Mouse (Mus musculus) intestine, postnatal 0 days (tissue): ENCODE measurements at regions not wholly inside any gene's neighbourhood (a gene's known extent, or its start where the extent isn't known, plus 50 kb on each side); places are given as distances from the start of the nearest gene placed in this dataset.

Experiments
- ATAC-seq: fragments of 200-750 bp; cut with Nextera tagmentation; 2 replicates; pipeline ENCODE4 v1.8.0; 2017; ENCODE audit warnings: mild to moderate bottlenecking, moderate TSS enrichment, moderate library complexity
- H3K27ac ChIP-seq: fragments of 300-500 bp; sonication (generic); 2 replicates; pipeline ENCODE4 v1.5.1; 2014; ENCODE audit warnings: mild to moderate bottlenecking, low read depth, low read length, moderate library complexity
- H3K27me3 ChIP-seq: fragments of 300-500 bp; sonication (generic); replicated peaks from 2 replicates; pipeline ENCODE4 v1.6.1; 2014; ENCODE audit warnings: low read length, mixed read lengths; ENCODE audit not compliant: control insufficient read depth, insufficient read depth
- H3K36me3 ChIP-seq: fragments of 300-500 bp; sonication (generic); 2 replicates; pipeline ENCODE4 v1.6.1; 2014; ENCODE audit warnings: mild to moderate bottlenecking, moderate library complexity; ENCODE audit not compliant: control insufficient read depth, insufficient read depth
- H3K4me1 ChIP-seq: fragments of 300-500 bp; sonication (generic); replicated peaks from 2 replicates; pipeline ENCODE4 v1.6.1; 2014; ENCODE audit warnings: antibody characterized with exemption, low read length, mixed read lengths; ENCODE audit not compliant: control insufficient read depth, insufficient read depth
- H3K4me2 ChIP-seq: fragments of 300-500 bp; sonication (generic); replicated peaks from 2 replicates; pipeline ENCODE4 v1.6.1; 2014; ENCODE audit warnings: low read depth, mild to moderate bottlenecking, moderate library complexity
- H3K4me3 ChIP-seq: fragments of 300-500 bp; sonication (generic); 2 replicates; pipeline ENCODE4 v1.5.1; 2014; ENCODE audit warnings: low read depth, low read length
- H3K9ac ChIP-seq: fragments of 300-500 bp; sonication (generic); 2 replicates; pipeline ENCODE4 v1.6.1; 2014; ENCODE audit warnings: mild to moderate bottlenecking, low read depth, low read length
- H3K9me3 ChIP-seq: fragments of 300-500 bp; sonication (generic); 2 replicates; pipeline ENCODE4 v1.6.1; 2016; ENCODE audit warnings: mixed run types; ENCODE audit not compliant: control insufficient read depth
- CTCF ChIP-seq: sonication (generic); IDR thresholded peaks from 2 replicates; pipeline ENCODE4 v1.5.1; 2016; ENCODE audit warnings: low read depth, mild to moderate bottlenecking, control low read depth, antibody characterized with exemption, moderate library complexity
- WGBS: fragments of 180-500 bp; shearing (Covaris S2); extraction: QIAGEN DNeasy Blood & Tissue Kit; methylation state at CpG from one replicate; pipeline ENCODE4 v1.1.7; 2014; 5-methylcytosine and 5-hydroxymethylcytosine counted together

DNA sequence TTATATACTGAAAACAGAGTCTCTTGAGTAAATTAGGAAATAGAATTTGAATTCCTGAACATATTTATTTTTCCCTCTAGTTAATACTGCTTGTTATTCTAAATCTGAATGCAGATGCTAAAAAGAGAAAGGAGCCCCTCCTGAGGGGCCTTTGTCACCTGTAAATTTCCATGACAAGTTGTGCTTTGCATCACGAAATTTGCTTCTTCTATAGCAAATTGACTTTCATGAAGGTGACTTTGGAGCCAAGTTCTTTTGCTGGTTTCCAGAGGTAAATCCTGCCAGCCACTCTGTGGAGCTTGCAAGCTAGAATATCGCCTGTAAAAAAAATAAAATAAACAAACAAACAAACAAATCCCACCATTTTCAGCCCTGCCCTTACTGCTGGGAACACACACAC is 261.4 kb downstream of the Rnf152 start:
- no peak for TF ChIP-seq CTCF
- Histone ChIP-seq H3K9me3 (no peaks in the 10 kb centered on the region), H3K4me2 (no peak overlapping the region), H3K36me3 (no peaks in the 10 kb centered on the region), H3K27ac (no peak overlapping the region), H3K9ac (no peak overlapping the region), H3K4me1 (0 out of 2 replicates have a peak, but pooled peaks cover 3% of the 10 kb centered on the region), H3K27me3 (no peaks in the 10 kb centered on the region), H3K4me3 (no peak overlapping the region)
- WGBS: 74% methylated on average over 2 of the region's 2 CpGs
- ATAC-seq: no peak

DNA sequence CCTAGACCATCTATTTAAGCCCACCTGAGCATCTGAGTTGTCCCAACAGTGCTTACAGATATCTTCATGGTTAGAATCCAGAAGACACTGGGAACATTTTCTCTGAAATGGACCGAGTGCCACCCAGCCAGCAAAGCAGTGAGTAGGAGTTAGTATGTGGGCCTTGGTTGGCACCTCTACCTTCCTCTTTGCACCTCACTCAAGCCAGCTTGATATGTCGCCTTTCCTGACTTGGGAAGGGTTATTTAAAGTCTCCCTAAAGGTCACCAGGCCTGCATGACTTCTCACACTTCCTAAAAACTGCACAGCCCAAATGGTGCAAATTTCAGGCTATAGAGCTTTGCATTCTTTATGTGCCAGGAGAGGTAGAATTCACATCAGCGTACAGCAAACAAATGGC is 262.0 kb downstream of the Rnf152 start:
- 88% methylated on average over 3 of the region's 3 CpGs for WGBS
- H3K4me2 ChIP-seq: no peak overlapping the region
- H3K27ac ChIP-seq: no peak overlapping the region
- H3K4me3 ChIP-seq: no peak overlapping the region
- H3K4me1 ChIP-seq: 0 out of 2 replicates have a peak, but pooled peaks cover 3% of the 10 kb centered on the region
- H3K27me3 ChIP-seq: no peaks in the 10 kb centered on the region
- TF ChIP-seq CTCF: no peak
- H3K9me3 ChIP-seq: no peaks in the 10 kb centered on the region
- H3K9ac ChIP-seq: no peak overlapping the region
- ATAC-seq: no peak
- H3K36me3 ChIP-seq: no peaks in the 10 kb centered on the region

DNA sequence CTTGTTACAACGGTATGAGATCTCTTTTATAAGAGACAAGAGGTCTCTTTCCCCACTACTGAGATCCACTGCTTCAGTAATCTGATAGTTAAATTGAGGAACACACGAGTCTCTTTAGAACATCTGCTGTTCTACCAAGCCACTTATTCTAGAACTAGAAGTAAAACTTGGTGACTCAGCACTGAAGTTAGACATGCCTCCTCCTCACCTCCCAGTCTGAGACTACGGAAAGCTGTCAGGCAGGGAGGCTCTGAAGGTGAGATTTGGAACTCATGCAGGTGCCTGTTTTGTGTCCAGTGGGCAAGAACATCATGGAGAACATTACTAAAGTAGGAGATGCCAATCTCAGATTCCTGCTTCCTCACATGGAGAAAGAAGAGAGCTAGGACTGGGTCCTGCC is 262.6 kb downstream of the Rnf152 start:
- H3K4me1 ChIP-seq: 0 out of 2 replicates have a peak, but pooled peaks cover 3% of the 10 kb centered on the region
- no peak for ATAC-seq
- H3K4me2 ChIP-seq: no peak overlapping the region
- no peaks in the 10 kb centered on the region for H3K9me3 ChIP-seq
- no peak for TF ChIP-seq CTCF
- no peak overlapping the region for H3K4me3 ChIP-seq
- WGBS: 52% methylated on average over 3 of the region's 3 CpGs
- no peak overlapping the region for H3K27ac ChIP-seq
- no peaks in the 10 kb centered on the region for H3K27me3 ChIP-seq
- no peak overlapping the region for H3K9ac ChIP-seq
- H3K36me3 ChIP-seq: no peaks in the 10 kb centered on the region

DNA sequence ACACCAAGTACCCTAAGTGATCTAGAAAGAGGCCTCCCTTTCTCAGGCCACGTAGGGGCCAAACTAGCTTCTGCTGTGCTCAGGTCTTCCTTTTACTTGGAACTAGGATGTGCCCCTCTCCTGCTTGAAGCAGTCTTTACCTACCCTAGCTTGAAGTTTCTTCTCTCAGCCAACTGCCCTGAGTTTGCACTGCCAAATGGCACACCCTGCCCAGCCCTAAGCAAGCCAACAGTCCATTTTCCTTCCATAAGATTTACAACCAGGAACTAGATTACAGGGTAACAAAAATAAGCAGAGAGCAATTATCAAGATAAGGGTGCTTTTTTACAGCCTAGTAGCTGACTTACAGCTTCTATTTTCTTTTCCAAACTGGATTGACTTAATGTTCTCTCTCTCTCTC is 263.5 kb downstream of the Rnf152 start:
- peak overlapping the region; percentile 42; the same call in 1 of the 2 replicates for H3K4me2 ChIP-seq
- 0 out of 2 replicates have a peak, but pooled peaks cover 4% of the 10 kb centered on the region for H3K4me1 ChIP-seq
- WGBS: 20% methylated on average over 1 of the region's 1 CpGs
- peak; percentile 88 for ATAC-seq
- H3K27ac ChIP-seq: peak overlapping the region; percentile 46; the same call in 1 of the 2 replicates
- no peak overlapping the region for H3K4me3 ChIP-seq
- no peaks in the 10 kb centered on the region for H3K27me3 ChIP-seq
- H3K9me3 ChIP-seq: no peaks in the 10 kb centered on the region
- no peak overlapping the region for H3K9ac ChIP-seq
- no peaks in the 10 kb centered on the region for H3K36me3 ChIP-seq
- TF ChIP-seq CTCF: no peak

DNA sequence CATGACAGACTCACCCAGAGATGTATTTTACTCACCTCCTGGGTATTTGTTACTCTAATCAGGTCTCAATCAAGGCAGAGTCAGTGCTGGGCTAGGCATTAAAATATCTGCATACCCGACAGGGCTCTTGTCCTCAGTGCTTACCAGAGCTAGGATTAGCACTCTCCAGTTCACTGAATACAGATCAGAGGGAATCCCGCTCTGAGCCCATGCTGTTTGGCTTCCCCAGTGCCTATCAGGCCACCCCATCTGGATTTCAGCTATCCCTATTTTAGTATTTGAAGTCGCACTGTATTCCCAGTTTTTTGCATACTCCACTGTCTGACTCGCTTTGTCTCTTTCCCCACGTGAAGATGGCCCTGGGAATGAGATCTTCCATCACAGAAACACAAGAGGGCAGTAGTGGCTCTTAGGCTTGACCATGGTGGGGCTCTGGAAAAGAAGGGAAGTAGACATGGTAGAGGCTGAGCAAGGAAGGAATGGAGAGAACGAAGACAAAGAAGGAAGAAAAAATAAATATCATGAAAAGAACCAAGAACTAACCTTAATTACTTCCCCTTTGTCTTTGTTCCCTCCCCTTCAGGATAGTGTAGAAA is 264.1 kb downstream of the Rnf152 start:
- peak overlapping the region; percentile 42; the same call in 1 of the 2 replicates for H3K4me2 ChIP-seq
- H3K9me3 ChIP-seq: no peaks in the 10 kb centered on the region
- H3K4me1 ChIP-seq: peaks cover 10% of the 10 kb centered on the region; the same call in 1 of the 2 replicates
- H3K9ac ChIP-seq: no peak overlapping the region
- H3K4me3 ChIP-seq: no peak overlapping the region
- H3K27me3 ChIP-seq: no peaks in the 10 kb centered on the region
- ATAC-seq: peak; percentile 55; the same call in 1 of the 2 replicates
- no peaks in the 10 kb centered on the region for H3K36me3 ChIP-seq
- no peak overlapping the region; the same call in 1 of the 2 replicates for H3K27ac ChIP-seq
- peak; percentile 92 for TF ChIP-seq CTCF
- WGBS: 33% methylated on average over 6 of the region's 6 CpGs

DNA sequence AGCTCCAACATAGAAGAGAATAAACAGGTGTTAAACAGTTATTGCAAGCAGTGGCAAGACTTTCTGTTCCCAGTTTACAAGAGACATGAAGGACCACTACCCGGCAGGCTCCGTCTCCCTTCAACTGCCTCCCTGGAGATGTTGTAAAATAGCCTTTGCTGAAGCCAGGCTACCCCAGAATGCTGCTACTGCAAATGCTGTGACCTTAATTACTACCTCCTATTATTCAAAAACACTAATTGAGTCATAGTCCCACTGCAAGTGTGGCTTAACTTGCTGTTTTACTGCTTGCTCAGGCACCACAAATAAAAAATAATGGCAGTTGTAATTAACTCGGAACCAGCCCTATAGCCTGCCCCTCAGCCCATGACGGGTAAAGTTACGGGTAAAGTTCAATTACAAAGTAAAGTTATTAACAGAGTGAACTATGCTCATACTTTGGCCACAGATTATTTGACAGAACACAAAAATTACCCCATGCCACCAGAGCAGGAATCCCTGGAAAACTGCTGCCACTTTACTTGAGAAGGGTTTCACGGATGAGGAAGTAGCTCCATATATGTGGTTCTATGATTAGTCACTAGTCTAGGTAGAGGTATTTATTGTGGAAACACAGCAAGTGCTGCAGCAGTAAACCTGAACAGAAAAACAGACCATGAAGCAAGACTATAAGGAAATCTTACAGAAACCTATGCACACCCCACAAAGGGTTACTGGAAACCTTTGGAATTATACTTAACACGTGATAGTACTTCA is 267.6 kb downstream of the Rnf152 start:
- ATAC-seq: peak; percentile 77
- TF ChIP-seq CTCF: no peak
- no peak overlapping the region for H3K9ac ChIP-seq
- H3K4me1 ChIP-seq: peaks cover 10% of the 10 kb centered on the region; the same call in 1 of the 2 replicates
- no peak overlapping the region for H3K4me3 ChIP-seq
- no peaks in the 10 kb centered on the region for H3K9me3 ChIP-seq
- WGBS: 39% methylated on average over 7 of the region's 7 CpGs
- no peaks in the 10 kb centered on the region for H3K27me3 ChIP-seq
- H3K27ac ChIP-seq: 0 out of 2 replicates have a peak overlapping the region, but pooled peaks have one; percentile 36
- no peaks in the 10 kb centered on the region for H3K36me3 ChIP-seq
- peak overlapping the region; percentile 24; the same call in 1 of the 2 replicates for H3K4me2 ChIP-seq
